In the genomic region with DNA sequence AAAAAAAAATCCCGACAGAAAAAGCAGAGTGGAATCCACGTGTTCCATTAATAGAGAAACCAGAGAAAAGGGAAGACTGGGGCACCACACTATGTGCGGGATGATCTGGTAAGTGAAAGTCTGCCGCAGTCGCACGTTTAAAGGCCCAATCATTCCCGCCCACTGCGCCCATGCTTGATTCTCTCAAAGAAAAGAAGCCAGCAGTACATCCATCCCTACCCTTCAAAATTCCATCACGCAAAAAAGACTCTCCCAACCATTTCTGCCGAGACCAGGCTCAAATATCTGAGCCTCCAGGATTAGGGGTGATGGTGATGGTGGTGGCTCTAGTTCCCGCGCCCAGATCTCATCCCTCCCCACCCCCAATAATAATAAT, we compare ENCODE assay signal across 8 mouse cellular contexts. TPM values are rescaled to one million over a fixed set of nuclear protein-coding genes. Genes with fewer than 3 reads are reported as not detected.
DNase-seq lines count a peak whose midpoint lies in the region; ATAC-seq lines count a peak whose summit lies in the region.

No protein-coding gene starts in this region.

- H3K9ac ChIP-seq in forebrain, embryonic 13.5 days = peak overlapping the region; percentile 88
- peak overlapping the region; percentile 78 for H3K9ac ChIP-seq in limb, embryonic 11.5 days (ENCODE audit: low read length)
- peak overlapping the region; percentile 65 for H3K9ac ChIP-seq in neural tube, embryonic 15.5 days (replicated peaks)

- DNase-seq in left cerebral cortex, adult 18-20 months (ENCODE audit: low spot score in 2 of 2) = peak; percentile 4 to 13
- DNase-seq in left cerebral cortex, adult 11 months (ENCODE audit: low spot score) = no peak
- peak; percentile 50 for DNase-seq in brain, adult 2 months (ENCODE audit: low read depth, low spot score)
- DNase-seq in limb, embryonic 11.5 days (ENCODE audit: low spot score) = peak; percentile 36

- ATAC-seq in forebrain, embryonic 13.5 days = peak; percentile 17; the same call in 1 of the 2 replicates
- no peak for ATAC-seq in limb, embryonic 11.5 days (ENCODE audit: insufficient number of reproducible peaks, low FRiP score, low TSS enrichment, low read depth)
- peak; percentile 9; the same call in 1 of the 2 replicates for ATAC-seq in neural tube, embryonic 15.5 days (ENCODE audit: low FRiP score)
- ATAC-seq in frontal cortex, adult (ENCODE audit: low TSS enrichment) = no peak
- ATAC-seq in inflammation-experienced regulatory T-cells, adult 6 months = no peak

- H3K9me3 ChIP-seq in forebrain, embryonic 13.5 days (replicated peaks) = no peaks in the 10 kb centered on the region
- no peaks in the 10 kb centered on the region for H3K9me3 ChIP-seq in limb, embryonic 11.5 days (ENCODE audit: control insufficient read depth, low read length)
- no peaks in the 10 kb centered on the region for H3K9me3 ChIP-seq in neural tube, embryonic 15.5 days (replicated peaks)

- no peaks in the 10 kb centered on the region for H3K36me3 ChIP-seq in forebrain, embryonic 13.5 days (ENCODE audit: poor library complexity, severe bottlenecking)
- no peaks in the 10 kb centered on the region for H3K36me3 ChIP-seq in limb, embryonic 11.5 days (ENCODE audit: control insufficient read depth, insufficient read depth, low read length)
- no peaks in the 10 kb centered on the region for H3K36me3 ChIP-seq in neural tube, embryonic 15.5 days

- H3K4me3 ChIP-seq in forebrain, embryonic 13.5 days = peak overlapping the region; percentile 66
- H3K4me3 ChIP-seq in limb, embryonic 11.5 days (ENCODE audit: low read depth, low read length) = peak overlapping the region; percentile 61
- peak overlapping the region; percentile 60 for H3K4me3 ChIP-seq in neural tube, embryonic 15.5 days (replicated peaks)

- H3K27me3 ChIP-seq in forebrain, embryonic 13.5 days = no peaks in the 10 kb centered on the region
- 0 out of 2 replicates have a peak, but pooled peaks cover 6% of the 10 kb centered on the region for H3K27me3 ChIP-seq in limb, embryonic 11.5 days (ENCODE audit: control insufficient read depth, insufficient read depth, low read length)
- H3K27me3 ChIP-seq in neural tube, embryonic 15.5 days (replicated peaks) = no peaks in the 10 kb centered on the region

- 21% methylated on average over 12 of the region's 12 CpGs for WGBS in forebrain, embryonic 13.5 days
- 15% methylated on average over 12 of the region's 12 CpGs for WGBS in limb, embryonic 11.5 days
- 23% methylated on average over 12 of the region's 12 CpGs for WGBS in neural tube, embryonic 15.5 days

- peak overlapping the region; percentile 55 for H3K4me2 ChIP-seq in forebrain, embryonic 13.5 days
- H3K4me2 ChIP-seq in limb, embryonic 11.5 days (ENCODE audit: low read depth, severe bottlenecking) = peak overlapping the region; percentile 41
- peak overlapping the region; percentile 53 for H3K4me2 ChIP-seq in neural tube, embryonic 15.5 days

- H3K4me1 ChIP-seq in forebrain, embryonic 13.5 days = peaks cover 9% of the 10 kb centered on the region
- no peaks in the 10 kb centered on the region for H3K4me1 ChIP-seq in limb, embryonic 11.5 days (ENCODE audit: control insufficient read depth, insufficient read depth, low read length)
- H3K4me1 ChIP-seq in neural tube, embryonic 15.5 days = peaks cover 13% of the 10 kb centered on the region; the same call in 1 of the 2 replicates

- peak overlapping the region; percentile 92 for H3K27ac ChIP-seq in forebrain, embryonic 13.5 days
- H3K27ac ChIP-seq in limb, embryonic 11.5 days (replicated peaks; ENCODE audit: low read depth, low read length) = no peak overlapping the region; the same call in 1 of the 2 replicates
- peak overlapping the region; percentile 91 for H3K27ac ChIP-seq in neural tube, embryonic 15.5 days (replicated peaks)

RNA-seq across cellular contexts. Expression of a gene that starts 1.3 kb away (rescaled TPM):
- 10 to 100 TPM; 71.8 to 75.7 TPM for total RNA-seq in left cerebral cortex, adult 18-20 months (2021)
- polyA plus RNA-seq in forebrain, embryonic 13.5 days (2015; fragmentation: Nextera tagmentation; extraction: Ambion mirVana) = 120 and 139 TPM in 2 replicates
- polyA plus RNA-seq in limb, embryonic 11.5 days (2014; fragmentation: Nextera tagmentation; extraction: Ambion mirVana) = 104 and 106 TPM in 2 replicates
- polyA plus RNA-seq in neural tube, embryonic 15.5 days (2015; fragmentation: Nextera tagmentation; extraction: Ambion mirVana) = 130 and 162 TPM in 2 replicates
- 10 to 100 TPM; 60.3 to 89.5 (median 66.0) TPM for polyA plus RNA-seq in inflammation-experienced regulatory T-cells, adult 6 months (2017; shearing (Covaris generic))

Comparison
In these comparisons a context has a peak if more than half of its experiments do, and no peak if none do; other contexts are left out.
1. ATAC-seq: peak in forebrain, embryonic 13.5 days (single experiment) and neural tube, embryonic 15.5 days (single experiment); none in limb, embryonic 11.5 days (single experiment), frontal cortex, adult (single experiment) and inflammation-experienced regulatory T-cells, adult 6 months (single experiment).
2. Peak in every context shown above with its lines, with median percentiles within 50 percentile points of each other: H3K4me2 ChIP-seq, H3K4me3 ChIP-seq and H3K9ac ChIP-seq.